Mouse (Mus musculus) heart, adult 2 months (tissue): ENCODE measurements around the gene Ccnt1.

Experiments
- CTCF ChIP-seq: fragments of 200-600 bp; IDR thresholded peaks from 2 replicates; pipeline ENCODE4 v1.8.1; 2022; ENCODE audit warnings: antibody characterized with exemption, mild to moderate bottlenecking, moderate library complexity
- EP300 ChIP-seq: fragments of 200-500 bp; IDR thresholded peaks from 2 replicates; pipeline ENCODE4 v1.6.1; 2011; ENCODE audit warnings: low read depth, low read length, control low read depth; ENCODE audit not compliant: insufficient read depth
- POLR2A ChIP-seq: fragments of 200-500 bp; IDR thresholded peaks from 2 replicates; pipeline ENCODE4 v1.6.1; 2011; ENCODE audit warnings: mild to moderate bottlenecking, low read depth, low read length, control low read depth; ENCODE audit not compliant: insufficient read depth

- TF ChIP-seq CTCF (no peak), EP300 (no peak), POLR2A (no peak)
Measured at GRCm38 (mm10) chr15:98536828-98537510, 33.8 kb downstream of the Ccnt1 start.
